Mouse (Mus musculus): ENCODE results near the gene Fam222b.

Fam222b gene

DNA sequence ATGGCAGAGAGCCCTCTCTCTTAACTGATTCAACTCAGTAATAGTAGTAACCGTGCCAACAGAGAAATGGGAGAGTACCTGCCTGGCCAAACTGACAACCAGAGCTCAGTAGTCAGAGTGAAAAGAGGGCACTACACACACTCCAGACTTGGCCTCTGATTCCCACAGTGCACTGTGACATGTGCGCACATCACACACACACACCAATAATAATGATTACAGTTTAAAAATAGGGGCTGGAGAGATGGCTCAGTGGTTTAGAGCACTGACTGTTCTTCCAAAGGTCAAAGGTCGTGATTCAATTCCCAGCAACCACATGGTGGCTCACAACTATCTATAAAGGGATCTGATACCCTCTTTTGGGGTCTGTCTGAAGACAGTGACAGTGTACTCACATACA is 43.6 kb downstream of the Fam222b start:
- POLR2A ChIA-PET: interaction anchor here (0.5 to 10.1 kb wide), 22 partner anchors 7 to 691 kb away, joined by 3 to 83 read pairs (median 4); partner anchors contain the start of genes Phf12 (in 1 of the 4), Rpl23a (in 1 of the 4) and Traf4 (in 1 of the 4)

DNA sequence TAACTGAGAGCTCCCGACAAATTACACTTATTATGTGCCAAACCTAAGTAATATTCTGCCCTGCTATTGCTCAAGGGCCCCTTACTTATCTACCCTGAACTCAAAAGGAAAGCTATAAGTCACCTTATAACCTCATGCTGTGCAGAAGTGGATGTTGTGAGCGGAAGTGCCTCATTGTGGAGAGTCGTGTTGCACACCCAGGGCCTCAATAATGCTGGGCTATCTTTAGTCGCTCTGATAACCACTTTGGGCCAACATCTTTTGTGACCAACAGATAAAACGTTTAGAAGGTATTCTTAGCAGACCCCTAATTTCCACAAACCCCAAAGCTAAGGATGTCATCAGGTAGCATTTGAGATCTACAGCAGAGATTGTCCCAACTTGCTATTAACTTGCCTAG is 46.2 kb downstream of the Fam222b start:
- CTCF ChIA-PET: interaction anchor here in 1 of 4 experiments (0.7 to 1.7 kb wide), 2 partner anchors 18 to 38 kb away, joined by 3 to 4 read pairs; no protein-coding TSS in a partner anchor
- POLR2A ChIA-PET: interaction anchor here in 2 of 4 experiments (0.7 to 2.4 kb wide), 15 partner anchors 9 to 60 kb away, joined by 3 to 11 read pairs (median 3); partner anchors contain the start of genes Eral1 (in 1 of the 2) and Fam222b (in 1 of the 2)

More for the DNA sequence above, 43.6 kb downstream of the Fam222b start:
- CTCF ChIA-PET: interaction anchor here in 1 of 4 experiments (1.1 to 2.2 kb wide), 4 partner anchors 9 to 35 kb away, joined by 3 to 11 read pairs (median 7); no protein-coding TSS in a partner anchor

- CTCF ChIA-PET: interaction anchor here in 1 of 4 experiments (0.7 to 1.0 kb wide), 4 partner anchors 15 to 124 kb away, joined by 3 to 5 read pairs (median 4); no protein-coding TSS in a partner anchor
- POLR2A ChIA-PET: interaction anchor here (0.6 to 8.0 kb wide), 19 partner anchors 10 to 129 kb away, joined by 3 to 83 read pairs (median 4); no protein-coding TSS in a partner anchor
Measured at GRCm38 (mm10) chr11:78143520-78143919, 49.1 kb downstream of the Fam222b start.

GRCm38 (mm10) chr11:78146168-78146567 is 51.7 kb downstream of the Fam222b start:
- ChIA-PET CTCF (interaction anchor here (0.6 to 4.3 kb wide), 25 partner anchors 8 to 675 kb away, joined by 3 to 23 read pairs (median 4); partner anchors contain the start of genes Fam222b (in 2 of the 4) and Eral1 (in 1 of the 4)), POLR2A (interaction anchor here (0.7 to 8.0 kb wide), 45 partner anchors 9 to 252 kb away, joined by 3 to 83 read pairs (median 5); partner anchors contain the start of genes Eral1 (in 2 of the 4), Fam222b (in 2 of the 4), Flot2 (in 2 of the 4) and Nek8 (in 2 of the 4))

DNA sequence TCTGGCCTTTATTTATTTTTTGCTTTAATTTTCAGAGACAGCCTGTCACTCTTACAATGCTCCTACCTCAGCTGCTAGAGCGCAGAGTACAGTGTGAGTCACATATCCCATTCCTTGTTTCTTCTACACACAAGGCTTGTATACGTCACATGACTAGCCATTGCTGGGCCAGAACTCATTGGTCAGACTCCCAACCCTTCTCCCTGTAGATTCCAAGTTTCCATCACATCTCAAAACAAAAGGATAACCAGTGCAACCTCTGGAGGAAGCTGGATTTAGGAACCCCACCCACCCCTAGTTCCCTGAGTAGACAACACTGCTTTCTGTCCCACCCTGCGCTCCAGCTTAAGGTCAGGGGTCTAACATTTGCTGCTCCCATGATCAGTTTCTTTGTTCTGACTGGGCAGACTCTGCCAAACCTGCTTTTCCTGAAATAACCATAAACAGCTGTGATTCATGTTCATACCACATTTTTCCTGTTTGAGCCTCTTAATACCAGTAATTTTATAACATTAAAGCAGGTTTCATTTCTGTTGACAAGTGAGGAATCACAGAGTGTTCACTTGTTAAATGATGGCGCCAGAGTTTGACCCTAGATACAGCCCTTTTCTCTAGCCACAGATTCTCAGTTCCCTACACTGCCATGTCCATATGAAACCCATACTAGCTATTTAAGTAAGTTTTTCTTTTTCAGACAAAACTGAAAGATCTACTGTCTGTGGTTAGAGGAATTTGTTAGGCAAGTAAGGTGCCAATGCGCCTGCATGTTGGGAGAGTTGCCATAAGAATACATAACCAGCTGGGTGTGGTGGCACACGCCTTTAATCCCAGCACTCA is 52.5 kb downstream of the Fam222b start:
- CTCF ChIA-PET: interaction anchor here (0.6 to 4.3 kb wide), 19 partner anchors 9 to 178 kb away, joined by 3 to 23 read pairs (median 4); partner anchors contain the start of genes Eral1 (in 1 of the 4), Nek8 (in 1 of the 4) and Tlcd1 (in 1 of the 4)
- POLR2A ChIA-PET: interaction anchor here (0.6 to 8.0 kb wide), 43 partner anchors 9 to 253 kb away, joined by 3 to 83 read pairs (median 4); partner anchors contain the start of genes Eral1 (in 2 of the 4), Fam222b (in 2 of the 4), Flot2 (in 2 of the 4) and Nek8 (in 2 of the 4)

GRCm38 (mm10) chr11:78151161-78151560 is 56.7 kb downstream of the Fam222b start:
- ChIA-PET POLR2A (interaction anchor here in 3 of 4 experiments (0.6 to 2.0 kb wide), 7 partner anchors 12 to 324 kb away, joined by 3 to 7 read pairs (median 4); partner anchors contain the start of genes Eral1 (in 1 of the 3), Nek8 (in 1 of the 3), Rpl23a (in 1 of the 3) and Tlcd1 (in 1 of the 3)), CTCF (interaction anchor here in 1 of 4 experiments (1.2 kb wide), 1 partner anchor 48 kb away, joined by 9 read pairs; no protein-coding TSS in a partner anchor)

DNA sequence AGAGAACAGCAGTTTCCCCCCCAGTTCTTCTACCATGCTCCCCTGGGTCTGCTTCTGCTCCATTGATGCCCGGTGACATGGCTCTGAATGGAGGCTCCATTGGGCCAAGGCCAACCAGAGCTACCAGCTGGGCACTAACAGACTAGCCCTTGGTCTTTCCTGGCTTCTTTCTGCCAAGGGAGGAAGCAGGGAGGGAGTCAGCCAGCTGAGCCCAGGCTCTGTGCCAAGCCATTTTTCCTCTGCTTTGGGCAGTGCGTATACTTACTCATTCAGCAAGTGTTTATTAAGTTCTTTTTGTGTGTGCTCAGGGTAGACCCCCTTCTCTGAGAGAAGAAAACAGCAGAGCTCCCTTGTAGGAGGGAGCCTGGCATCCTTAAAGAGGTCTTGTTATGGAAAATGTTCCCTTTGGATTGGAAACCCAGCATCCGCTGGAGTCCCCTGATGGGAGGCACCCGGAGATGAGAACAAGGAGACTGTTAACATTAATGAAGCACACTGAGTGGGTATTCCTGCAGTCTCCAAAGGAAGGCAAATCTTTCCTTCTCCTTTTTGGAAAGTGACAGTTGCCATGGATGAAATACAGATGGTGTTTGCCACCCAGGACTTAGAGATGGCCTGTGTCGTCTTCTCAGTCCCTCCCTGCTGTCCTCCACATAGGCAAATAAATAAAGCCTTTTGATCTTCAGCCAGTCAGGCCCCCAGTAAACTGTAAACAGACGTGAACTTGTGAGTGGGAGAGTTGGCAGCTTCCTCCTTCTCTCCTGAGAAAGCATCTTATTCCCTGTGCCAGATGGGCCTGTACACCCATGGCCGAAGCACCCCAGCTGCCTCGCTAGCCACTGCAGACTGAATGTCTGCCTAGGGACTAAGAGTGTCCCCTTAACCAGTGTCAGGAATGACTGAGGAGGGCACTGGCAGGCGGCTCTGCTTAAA is 58.1 kb downstream of the Fam222b start:
- ChIA-PET POLR2A (interaction anchor here in 3 of 4 experiments (0.6 to 3.4 kb wide), 14 partner anchors 9 to 1013 kb away, joined by 3 to 18 read pairs (median 3); partner anchors contain the start of genes Rpl23a (in 2 of the 3), Eral1 (in 1 of the 3), Fam222b (in 1 of the 3) and Nek8 (in 1 of the 3)), CTCF (interaction anchor here in 2 of 4 experiments (0.5 to 0.6 kb wide), 2 partner anchors 168 to 439 kb away, joined by 3 to 6 read pairs; no protein-coding TSS in a partner anchor)

GRCm38 (mm10) chr11:78153778-78154177 is 59.3 kb downstream of the Fam222b start:
- CTCF ChIA-PET: no interaction called here
- POLR2A ChIA-PET: interaction anchor here in 3 of 4 experiments (0.5 to 3.4 kb wide), 6 partner anchors 8 to 556 kb away, joined by 3 to 18 read pairs (median 4); partner anchors contain the start of genes Fam222b (in 1 of the 3) and Rpl23a (in 1 of the 3)

DNA sequence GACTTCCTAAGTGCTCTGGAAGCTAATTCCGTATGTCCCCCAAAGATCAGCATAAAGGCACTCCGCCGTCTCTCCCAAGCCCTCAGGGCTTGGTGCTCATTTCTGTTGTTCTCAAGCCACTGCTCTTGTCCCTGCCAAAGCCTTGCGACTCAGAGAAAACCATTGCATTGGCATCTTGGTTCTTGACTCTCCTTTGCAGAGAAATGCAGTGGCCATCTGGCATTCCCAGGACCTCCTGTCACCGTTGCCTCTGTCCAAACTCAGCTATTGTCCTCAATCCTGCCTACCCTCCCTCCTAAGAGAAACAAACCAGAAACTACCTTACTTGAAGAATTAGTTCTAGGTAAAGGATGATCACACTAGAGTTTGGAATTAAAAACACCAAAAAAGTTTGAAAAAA is 61.2 kb downstream of the Fam222b start:
- ChIA-PET CTCF (interaction anchor here in 2 of 4 experiments (0.7 to 2.4 kb wide), 4 partner anchors 16 to 702 kb away, joined by 3 to 12 read pairs (median 4); no protein-coding TSS in a partner anchor), POLR2A (interaction anchor here in 3 of 4 experiments (0.9 to 18.3 kb wide), 9 partner anchors 8 to 75 kb away, joined by 3 to 438 read pairs (median 4); partner anchors contain the start of genes Nek8 (in 2 of the 3), Rpl23a (in 2 of the 3), Tlcd1 (in 2 of the 3) and Eral1 (in 1 of the 3))

- ChIA-PET CTCF (interaction anchor here in 2 of 4 experiments (0.7 to 2.4 kb wide), 3 partner anchors 15 to 701 kb away, joined by 3 to 12 read pairs (median 5); no protein-coding TSS in a partner anchor), POLR2A (interaction anchor here in 2 of 4 experiments (0.7 to 19.7 kb wide), 8 partner anchors 8 to 61 kb away, joined by 3 to 461 read pairs (median 4); partner anchors contain the start of genes Nek8 (in 2 of the 2), Rpl23a (in 2 of the 2), Tlcd1 (in 2 of the 2) and Fam222b (in 1 of the 2))
Measured at GRCm38 (mm10) chr11:78156156-78156699, 61.8 kb downstream of the Fam222b start.

GRCm38 (mm10) chr11:78159096-78159495 is 64.6 kb downstream of the Fam222b start:
- ChIA-PET POLR2A (interaction anchor here (0.6 to 19.7 kb wide), 21 partner anchors 8 to 177 kb away, joined by 3 to 461 read pairs (median 4); partner anchors contain the start of genes Rpl23a (in 3 of the 4), Nek8 (in 2 of the 4), Tlcd1 (in 2 of the 4) and Fam222b (in 1 of the 4)), CTCF (interaction anchor here (0.6 to 5.6 kb wide), 35 partner anchors 11 to 188 kb away, joined by 3 to 85 read pairs (median 4); partner anchors contain the start of genes Nek8 (in 2 of the 4), Tlcd1 (in 2 of the 4), Dhrs13 (in 1 of the 4) and Fam222b (in 1 of the 4))

- POLR2A ChIA-PET: interaction anchor here (0.6 to 19.7 kb wide), 17 partner anchors 8 to 178 kb away, joined by 3 to 461 read pairs (median 4); partner anchors contain the start of genes Nek8 (in 2 of the 4), Rpl23a (in 2 of the 4), Tlcd1 (in 2 of the 4) and Phf12 (in 1 of the 4)
- CTCF ChIA-PET: interaction anchor here (0.6 to 5.6 kb wide), 25 partner anchors 11 to 188 kb away, joined by 3 to 85 read pairs (median 5); partner anchors contain the start of genes Nek8 (in 2 of the 4), Tlcd1 (in 2 of the 4), Dhrs13 (in 1 of the 4) and Eral1 (in 1 of the 4)
Measured at GRCm38 (mm10) chr11:78159557-78159956, 65.1 kb downstream of the Fam222b start.

- POLR2A ChIA-PET: interaction anchor here in 3 of 4 experiments (0.6 to 19.7 kb wide), 11 partner anchors 7 to 178 kb away, joined by 3 to 461 read pairs (median 5); partner anchors contain the start of genes Nek8 (in 2 of the 3), Rpl23a (in 2 of the 3), Tlcd1 (in 2 of the 3) and Phf12 (in 1 of the 3)
- CTCF ChIA-PET: interaction anchor here (0.6 to 5.6 kb wide), 13 partner anchors 10 to 189 kb away, joined by 3 to 85 read pairs (median 7); partner anchors contain the start of genes Nek8 (in 2 of the 4), Tlcd1 (in 2 of the 4) and Eral1 (in 1 of the 4)
Measured at GRCm38 (mm10) chr11:78160171-78160570, 65.7 kb downstream of the Fam222b start.

- ChIA-PET CTCF (interaction anchor here (0.6 to 5.6 kb wide), 9 partner anchors 10 to 141 kb away, joined by 3 to 85 read pairs (median 8); partner anchors contain the start of genes Nek8 (in 1 of the 4) and Tlcd1 (in 1 of the 4)), POLR2A (interaction anchor here in 3 of 4 experiments (0.6 to 19.7 kb wide), 12 partner anchors 7 to 179 kb away, joined by 3 to 461 read pairs (median 5); partner anchors contain the start of genes Nek8 (in 2 of the 3), Rpl23a (in 2 of the 3), Tlcd1 (in 2 of the 3) and Phf12 (in 1 of the 3))
Measured at GRCm38 (mm10) chr11:78160675-78161074, 66.2 kb downstream of the Fam222b start.

DNA sequence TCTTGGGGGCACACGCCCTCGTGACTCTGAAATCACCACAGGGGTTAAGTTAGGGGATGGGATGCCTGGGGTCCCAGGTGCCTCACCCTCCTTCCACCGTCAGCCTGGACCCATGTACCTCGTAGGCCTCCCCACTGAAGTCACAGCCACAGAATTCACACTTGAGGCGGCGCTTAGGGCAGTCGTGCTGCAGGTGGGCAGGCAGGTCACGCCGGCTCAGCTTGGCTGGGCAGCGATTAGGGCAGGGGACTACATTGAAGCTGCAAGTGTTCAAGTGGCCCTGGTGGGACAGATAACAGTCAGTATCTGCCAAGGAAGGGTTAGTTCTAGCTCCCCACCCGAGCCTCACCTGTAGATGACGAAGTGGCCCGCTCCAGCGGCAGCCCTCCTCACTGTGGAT is 66.7 kb downstream of the Fam222b start:
- ChIA-PET CTCF (interaction anchor here in 2 of 4 experiments (0.6 to 5.6 kb wide), 5 partner anchors 9 to 61 kb away, joined by 3 to 85 read pairs (median 4); no protein-coding TSS in a partner anchor), POLR2A (interaction anchor here in 2 of 4 experiments (1.1 to 19.7 kb wide), 7 partner anchors 8 to 177 kb away, joined by 3 to 461 read pairs (median 5); partner anchors contain the start of genes Nek8 (in 2 of the 2), Rpl23a (in 2 of the 2), Tlcd1 (in 2 of the 2) and Eral1 (in 1 of the 2))

All from embryonic stem cell, embryonic (primary cell).